Mouse (Mus musculus): ENCODE data around the gene Rbp1.

Rbp1 gene

DNA sequence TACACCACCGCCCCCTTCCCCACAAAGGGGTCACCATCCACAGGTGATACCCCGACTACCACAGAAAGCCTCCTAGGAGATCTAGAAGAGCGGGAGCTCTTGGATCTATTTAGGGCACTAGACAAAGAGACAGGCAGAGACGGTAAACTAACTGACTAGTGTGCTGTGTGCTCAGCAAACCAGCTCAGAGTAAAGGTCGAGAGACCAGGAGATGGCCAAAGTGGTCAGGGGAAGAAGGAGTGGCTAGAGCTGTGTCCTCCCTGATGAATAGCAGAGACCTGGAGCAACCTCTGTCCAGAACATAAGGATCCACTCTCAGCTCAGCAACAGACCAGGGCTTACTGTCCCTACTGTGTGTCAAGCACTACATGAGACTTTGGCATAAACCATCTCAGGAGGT is at the start of gene Rbp1:
Rbp1 (plus strand) TSS at position 306 of the 400 bp plus-strand sequence.
- DNase-seq (ENCODE audit: low spot score) = no peak

DNA sequence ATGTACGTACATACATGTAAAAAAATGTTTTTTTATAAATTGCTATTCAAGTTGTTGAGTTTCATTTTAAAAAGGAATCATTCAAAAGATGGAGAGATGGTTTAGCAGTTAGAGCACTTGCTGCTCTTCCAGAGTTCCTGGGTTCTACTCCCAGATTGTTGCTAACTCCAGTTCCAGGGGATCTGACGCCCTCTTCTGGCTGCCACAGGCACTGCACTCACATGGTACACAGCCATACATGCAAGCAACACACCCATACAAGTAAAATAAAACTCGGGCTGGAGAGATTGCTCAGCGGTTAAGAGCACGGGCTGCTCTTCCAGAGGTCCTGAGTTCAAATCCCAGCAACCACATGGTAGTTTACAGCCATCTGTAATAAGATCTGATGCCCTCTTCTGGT is 49.4 kb upstream of the Rbp1 start:
- no peak for DNase-seq (ENCODE audit: low spot score)

DNA sequence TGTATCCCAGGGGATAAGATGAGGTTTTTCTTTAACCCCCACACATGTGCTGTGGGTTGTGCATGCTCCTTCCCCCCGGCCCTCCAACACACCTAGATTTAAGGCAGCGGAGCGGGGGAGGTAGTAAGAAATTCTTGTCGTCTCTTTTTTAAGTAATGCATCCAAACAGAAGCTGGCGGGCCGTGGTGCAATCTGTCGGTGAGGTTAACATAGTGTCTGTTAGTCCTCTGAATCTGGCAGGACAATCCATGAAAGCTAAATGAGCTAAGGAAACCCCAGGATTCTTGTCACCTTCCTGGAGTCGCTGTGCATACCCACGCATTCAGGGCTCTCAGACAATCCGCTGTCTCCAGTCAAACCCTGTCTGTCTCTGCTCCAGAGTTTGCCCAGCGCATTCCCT is 47.9 kb upstream of the Rbp1 start:
- DNase-seq (ENCODE audit: low spot score) = no peak

DNA sequence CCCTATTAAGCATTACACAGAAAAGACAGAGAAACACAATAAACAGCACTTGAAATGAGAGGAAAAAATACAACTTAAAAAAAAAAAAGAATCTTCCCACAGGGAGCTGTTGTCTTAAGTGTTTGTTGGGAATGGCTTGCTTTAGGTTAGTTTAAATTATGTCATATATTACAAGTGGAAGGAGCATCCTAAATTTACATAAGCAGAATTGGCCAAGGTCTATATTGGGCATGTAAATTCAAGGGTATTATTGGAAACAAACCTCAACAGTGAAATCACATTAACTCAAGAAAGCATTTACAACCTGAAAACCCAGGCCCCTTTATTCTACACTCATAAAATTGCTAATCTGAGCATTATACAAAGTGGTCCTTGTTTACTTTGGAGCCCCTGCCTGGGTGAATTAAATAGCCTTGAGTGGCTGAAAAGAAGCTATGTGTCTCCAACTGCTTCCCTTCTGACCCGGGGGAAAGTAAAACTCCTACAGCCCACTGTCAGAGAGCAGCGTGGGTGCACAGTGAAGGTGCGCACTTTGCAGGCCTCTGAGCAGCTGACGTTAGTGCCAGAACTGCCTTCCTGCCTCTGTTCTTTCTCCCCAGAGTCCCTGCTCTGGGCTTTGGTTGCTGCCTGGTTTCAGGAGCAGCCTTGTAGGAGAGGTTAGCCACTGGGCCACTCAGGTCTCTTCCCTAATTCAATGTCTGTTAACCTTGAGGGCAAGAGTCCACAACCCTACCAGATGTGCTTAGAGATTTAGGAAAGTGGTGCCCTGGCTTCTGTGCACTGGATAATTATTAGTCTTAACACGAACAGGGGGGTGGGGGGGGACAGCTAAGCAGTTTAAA is 47.2 kb upstream of the Rbp1 start:
- no peak for DNase-seq (ENCODE audit: low spot score)

DNA sequence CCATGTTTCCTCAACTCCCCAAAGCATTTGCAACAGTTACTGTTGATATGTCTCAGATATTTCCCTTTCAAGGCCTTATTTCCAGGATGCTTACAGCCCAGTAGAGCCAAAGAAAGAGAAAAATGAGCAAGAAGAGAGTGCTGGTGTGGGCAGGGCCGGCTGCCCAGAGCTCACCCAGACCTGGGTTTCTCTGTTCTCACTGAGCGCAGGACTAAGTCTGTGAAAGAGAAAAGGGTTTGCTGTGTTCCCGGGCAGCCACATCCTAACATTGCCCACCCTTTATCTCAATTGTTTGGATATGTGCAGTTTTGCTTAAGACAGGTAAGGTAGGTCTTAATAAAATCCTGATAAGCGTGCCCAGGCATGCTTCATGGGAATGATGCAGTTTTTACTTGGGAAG is 43.0 kb upstream of the Rbp1 start:
- no peak for DNase-seq (ENCODE audit: low spot score)

DNA sequence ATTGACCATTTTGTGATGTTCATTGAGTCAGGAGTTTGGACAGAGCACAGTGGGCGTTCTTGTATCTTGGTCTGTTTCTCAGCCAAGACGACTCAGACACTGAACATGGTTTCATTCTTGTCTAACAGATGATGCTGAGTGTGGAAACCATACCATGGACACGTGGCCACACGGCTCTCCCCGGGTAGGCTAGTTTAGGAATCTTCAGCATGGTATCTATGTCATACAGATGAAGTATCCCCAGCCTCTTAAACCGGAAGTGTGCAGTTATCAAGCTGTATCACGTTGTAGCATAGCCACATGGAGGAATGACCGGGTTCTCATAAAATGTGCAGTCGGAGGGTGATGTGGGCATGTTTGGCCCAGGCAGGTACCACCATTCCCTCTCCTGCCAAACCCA is 42.2 kb upstream of the Rbp1 start:
- no peak for DNase-seq (ENCODE audit: low spot score)

DNA sequence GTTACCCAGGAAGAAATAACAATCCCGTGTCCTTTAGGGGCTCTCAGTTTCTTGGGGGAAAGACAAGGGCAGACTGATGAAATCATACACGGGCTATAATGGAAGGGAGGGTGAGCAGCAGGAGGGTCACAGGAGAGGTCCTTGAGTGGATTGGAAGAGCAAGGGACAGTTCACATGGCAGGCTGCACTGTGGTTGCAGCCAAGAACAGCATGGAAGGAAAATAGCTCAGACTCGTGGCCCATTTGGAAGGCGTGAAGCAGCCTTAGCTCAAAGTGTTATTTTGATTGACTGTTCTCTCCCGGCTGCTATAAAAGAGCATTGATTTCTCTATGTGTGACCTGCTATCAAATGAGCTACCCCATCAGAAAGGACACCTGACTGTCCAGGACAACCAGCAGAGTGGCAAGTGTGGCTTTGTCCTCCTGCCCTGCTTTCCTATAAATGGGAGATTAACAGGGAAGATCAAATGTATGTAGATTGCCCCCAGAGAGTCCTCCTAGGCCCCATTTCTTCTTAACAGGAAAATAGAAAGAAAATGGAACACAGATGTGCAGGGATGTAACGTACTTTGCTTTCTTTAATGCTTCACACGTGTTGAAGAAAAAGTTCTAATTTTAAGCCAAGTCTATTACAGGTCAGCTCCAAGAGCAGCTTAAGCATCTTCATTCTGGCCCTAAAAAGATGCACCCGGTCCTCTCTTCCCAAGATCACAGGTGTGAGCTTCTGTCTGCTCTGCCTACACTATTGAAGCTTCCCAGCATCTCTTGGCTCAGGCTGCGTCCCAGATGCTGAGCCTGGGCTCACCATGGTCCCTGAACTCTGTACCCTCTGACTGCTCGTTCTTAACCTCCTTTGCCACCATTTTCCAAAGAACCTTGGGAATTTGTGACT is 34.8 kb upstream of the Rbp1 start:
- DNase-seq (ENCODE audit: low spot score) = no peak

DNA sequence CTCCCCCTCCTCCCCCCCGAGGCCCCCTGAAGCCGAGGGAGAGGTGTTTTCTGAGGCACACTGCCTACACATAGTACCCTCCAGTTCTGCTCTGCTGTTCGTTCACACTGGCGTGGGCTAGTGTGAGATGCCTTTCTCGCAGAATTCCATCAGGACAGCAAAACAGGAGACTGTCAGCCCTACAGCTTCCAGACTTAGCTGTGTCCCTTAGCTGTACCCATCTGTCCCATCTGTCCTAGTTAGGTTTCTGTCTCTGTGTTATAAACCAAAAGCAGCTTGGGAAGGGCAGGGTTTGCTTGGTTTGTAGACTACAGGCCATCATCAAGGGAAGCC is 34.2 kb upstream of the Rbp1 start:
- no peak for DNase-seq (ENCODE audit: low spot score)

DNA sequence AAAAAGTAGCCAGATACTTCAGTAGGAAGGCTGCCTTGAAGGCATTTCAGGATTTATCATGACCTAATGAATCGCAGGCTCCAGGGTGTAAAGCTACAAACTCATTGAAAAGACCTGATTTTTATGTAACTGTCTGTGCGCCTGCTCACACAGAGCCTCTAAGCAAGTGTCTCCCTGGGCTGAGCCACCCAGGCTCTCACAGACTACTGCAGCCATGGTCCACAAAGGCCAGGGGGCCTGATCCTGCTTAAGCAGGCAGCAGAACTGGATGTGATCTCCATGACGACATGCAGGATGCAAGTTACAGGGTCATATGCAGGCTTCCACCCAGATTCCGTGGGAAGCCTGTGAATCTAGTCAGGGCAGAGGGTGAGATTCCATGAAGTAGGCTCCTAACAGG is 29.3 kb upstream of the Rbp1 start:
- DNase-seq (ENCODE audit: low spot score) = no peak

DNA sequence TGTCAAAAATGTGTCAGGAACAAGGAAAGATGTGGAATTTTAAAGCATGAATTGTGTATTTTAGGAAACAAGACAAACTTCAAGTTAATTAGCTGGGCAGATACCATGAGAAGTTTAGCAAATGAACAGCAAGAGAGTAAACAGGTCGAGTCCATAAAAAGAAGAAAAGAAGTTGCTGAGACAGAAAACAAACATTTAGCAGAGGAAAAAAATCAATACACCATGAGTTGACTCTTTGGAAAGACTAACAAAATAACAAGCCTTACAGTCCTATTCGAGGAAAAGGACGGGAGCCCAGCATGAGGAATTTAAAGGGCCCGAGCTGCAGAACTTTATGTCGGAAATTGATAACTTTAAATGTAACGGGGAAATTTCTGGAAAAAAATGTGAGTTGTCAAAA is 25.6 kb upstream of the Rbp1 start:
- DNase-seq (ENCODE audit: low spot score) = no peak

DNA sequence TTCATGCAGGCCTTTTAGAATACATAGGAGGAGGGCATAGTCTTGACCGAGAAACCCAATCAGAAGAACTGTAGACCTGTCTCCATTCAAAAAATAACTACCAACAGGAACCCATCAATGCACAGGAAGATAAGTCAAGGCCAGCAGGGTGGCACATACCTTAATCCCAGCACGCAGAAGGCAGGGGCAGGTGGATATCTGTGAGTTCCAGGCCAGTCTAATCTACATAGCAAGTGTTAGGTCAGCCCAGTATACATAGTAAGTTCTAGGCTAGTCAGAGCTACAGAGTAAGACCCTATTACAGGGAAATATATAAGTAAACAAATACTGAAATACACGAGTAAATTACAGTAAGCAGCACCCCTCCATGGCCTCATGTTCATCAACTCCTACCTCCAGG is 24.9 kb upstream of the Rbp1 start:
- DNase-seq (ENCODE audit: low spot score) = no peak

DNA sequence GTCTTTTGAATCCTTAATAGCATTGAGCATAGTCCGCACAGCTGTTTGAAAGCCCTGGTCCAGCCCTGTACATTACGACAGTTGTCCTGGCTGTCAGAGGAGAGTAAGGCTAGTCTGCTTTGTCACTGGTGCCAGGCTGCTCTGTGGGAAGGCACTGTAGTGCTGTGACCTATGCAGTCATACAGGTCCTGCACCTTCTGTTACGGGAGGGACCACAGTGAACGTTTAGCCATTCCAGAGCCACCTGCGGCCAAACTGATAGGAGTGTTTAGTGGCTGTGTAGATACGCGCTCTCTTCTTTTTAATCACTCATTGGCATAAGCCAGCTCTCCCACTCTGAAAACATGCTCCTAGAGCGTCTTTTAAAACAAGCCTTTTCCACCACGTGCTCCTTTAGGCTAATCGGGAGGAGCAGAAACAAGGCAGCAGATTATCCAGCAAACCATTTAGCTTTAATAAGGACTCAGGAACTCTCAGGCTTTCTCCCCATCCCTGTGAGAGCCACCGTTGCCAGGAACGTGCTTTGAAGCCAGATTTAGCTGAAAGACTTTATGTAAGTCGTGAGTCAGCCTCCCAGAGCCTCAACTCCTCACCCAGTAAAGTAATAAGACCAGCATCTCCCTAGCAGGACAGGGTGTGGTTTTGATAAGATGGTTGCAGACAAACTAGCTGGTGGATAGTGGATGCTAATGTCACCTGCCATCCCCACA is 22.4 kb upstream of the Rbp1 start:
- DNase-seq (ENCODE audit: low spot score) = no peak

DNA sequence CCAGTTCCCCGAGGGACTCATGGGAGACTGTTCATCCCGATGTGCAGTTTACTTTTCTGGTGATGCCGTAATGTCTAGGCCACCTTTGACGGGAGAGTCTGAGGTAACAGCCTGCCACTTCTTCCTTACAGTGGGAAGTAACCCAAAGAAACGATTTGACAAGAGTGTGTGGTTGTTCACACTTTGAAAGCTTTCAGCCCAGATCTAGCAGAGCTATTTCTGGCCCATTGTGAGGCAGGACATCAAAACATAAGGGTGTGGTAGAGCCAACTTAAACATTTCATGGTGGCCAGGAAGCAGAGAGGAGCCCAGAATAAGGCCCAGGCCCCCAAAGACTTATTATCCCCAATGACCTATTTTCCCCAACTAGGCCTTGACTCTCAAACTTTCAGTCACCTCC is 21.1 kb upstream of the Rbp1 start:
- no peak for DNase-seq (ENCODE audit: low spot score)

DNA sequence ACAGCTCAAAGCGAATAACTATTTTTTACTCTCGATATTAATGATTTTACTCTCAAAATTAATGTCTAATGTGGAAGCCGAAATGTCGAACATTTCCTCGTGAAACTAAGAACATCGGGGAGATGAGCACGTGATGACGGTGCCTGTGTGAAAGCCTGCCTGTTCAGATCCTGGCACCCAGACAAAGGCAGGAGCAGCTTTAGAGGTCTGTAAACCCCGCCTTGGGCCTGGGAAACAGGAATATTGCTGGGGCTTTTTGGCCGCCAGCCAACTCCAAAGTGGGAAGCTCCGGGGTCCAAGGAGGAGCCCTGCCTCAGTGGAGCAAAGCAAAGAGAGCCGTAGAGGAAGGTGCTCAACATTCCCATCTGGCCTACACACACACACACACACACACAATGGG is 15.0 kb upstream of the Rbp1 start:
- DNase-seq (ENCODE audit: low spot score) = no peak

DNA sequence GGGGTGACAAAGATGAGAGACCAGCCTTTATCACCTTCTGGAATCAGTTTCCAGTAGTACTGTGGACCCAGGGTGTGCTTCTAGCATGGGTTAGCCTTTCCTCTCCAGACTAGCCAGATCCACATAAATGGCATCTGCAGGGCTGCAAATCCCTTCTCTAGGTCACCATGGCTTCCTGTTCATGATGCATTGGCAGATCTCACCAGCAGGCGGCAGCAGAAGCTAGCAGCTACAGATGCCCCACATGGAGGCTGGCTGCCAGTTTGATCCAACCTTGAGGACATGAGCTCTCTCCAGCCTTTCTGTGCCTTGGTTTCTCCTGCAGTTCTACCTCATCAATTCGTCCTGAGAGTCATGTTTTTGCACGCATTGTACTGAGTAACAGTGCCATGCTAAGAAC is 13.6 kb upstream of the Rbp1 start:
- peak; percentile 72 for DNase-seq (ENCODE audit: low spot score)

DNA sequence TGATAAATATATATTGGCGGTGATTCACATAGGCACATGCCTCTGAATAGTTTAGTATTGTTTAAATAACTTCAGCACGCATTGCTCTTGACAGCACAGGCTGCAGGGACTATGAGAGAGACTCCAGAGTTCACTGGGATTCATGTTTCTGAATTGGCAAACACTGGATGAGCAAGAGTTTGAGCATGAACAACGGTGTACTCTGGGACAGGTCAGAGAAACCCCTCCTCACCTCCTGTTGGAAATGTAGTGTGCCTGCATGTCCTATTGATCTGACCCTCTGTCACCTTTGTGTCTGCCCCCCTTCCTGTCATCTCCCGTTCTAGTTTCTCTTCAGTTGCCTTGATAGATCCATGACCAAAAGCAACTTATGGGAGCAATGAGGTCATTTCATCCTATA is 7.3 kb upstream of the Rbp1 start:
- no peak for DNase-seq (ENCODE audit: low spot score)

DNA sequence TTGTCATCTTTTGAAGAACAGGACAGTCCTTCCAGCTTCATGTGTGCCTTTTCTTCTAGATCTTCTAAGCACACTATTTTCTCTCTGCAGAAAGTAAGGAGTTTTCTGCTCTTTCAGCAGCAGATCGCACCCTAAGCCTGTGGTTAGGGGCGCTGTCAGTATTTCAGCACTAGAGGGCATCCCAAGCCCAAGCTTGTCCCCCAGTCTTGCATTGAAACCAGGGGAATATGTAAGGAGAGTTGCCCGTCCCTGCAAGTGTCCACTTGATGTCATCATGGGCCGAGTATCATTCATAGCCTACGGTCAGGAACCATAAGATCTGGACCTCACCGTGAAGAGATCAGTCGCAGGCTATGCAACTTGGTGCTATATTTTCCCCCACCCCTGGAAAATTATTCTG is 4.8 kb upstream of the Rbp1 start:
- no peak for DNase-seq (ENCODE audit: low spot score)

DNA sequence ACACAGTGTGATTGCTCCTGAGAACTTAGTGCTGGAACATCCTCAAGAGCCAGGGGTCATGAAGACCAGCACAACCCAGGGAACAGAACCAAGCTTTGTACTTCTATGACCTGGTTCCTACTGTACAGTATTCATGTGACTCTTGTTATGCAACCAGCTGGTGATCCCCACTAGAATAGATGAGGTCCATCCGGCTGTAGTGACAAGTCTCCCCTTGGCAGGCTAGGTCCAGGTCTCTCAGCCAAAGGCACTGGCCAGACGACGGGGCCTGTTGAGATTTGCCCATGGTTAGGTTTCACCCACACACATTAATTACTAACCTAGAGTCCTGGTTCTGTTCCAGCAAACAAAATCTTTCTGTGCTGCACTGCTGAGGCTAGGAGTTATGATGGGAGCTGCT is 4.4 kb upstream of the Rbp1 start:
- DNase-seq (ENCODE audit: low spot score) = no peak

DNA sequence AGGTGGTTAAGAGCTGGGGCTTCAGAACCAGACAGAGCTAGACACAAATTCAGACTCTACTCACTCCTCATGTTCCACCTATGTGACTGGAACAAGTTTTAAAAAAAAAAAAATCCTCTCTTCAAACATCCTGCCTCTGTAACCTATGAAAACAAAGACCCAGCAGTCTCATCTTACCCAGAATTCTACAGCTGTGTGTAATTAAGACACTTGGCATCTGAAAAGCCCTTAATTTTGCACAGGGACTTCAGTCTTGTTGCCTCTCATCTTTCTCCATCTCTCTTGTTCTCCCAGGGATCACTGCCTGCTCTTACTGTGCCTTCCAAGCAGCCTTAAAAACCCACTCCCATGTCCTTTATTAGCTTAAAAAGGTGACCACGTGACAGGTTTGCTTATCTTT is 2.1 kb upstream of the Rbp1 start:
- DNase-seq (ENCODE audit: low spot score) = no peak

DNA sequence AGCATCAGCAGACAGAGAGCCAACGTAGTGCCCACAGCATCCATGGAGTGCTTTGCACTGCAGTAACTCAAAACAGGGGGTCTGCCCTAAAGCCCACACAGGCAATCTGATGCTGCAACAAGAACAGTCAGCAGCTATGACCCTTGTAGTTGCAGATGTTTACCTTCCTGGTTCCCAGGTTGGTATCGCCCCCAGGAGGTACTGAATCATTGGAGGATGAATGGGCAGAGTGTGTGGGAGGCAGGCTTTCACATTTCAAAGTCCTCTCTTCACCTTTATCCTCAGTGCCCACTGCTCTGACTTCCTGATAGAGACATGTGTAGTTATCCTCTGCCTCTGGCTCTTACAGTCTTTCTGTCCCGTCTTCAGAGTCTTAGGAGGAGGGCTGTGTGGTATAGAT is 858 bp upstream of the Rbp1 start:
- no peak for DNase-seq (ENCODE audit: low spot score)

DNA sequence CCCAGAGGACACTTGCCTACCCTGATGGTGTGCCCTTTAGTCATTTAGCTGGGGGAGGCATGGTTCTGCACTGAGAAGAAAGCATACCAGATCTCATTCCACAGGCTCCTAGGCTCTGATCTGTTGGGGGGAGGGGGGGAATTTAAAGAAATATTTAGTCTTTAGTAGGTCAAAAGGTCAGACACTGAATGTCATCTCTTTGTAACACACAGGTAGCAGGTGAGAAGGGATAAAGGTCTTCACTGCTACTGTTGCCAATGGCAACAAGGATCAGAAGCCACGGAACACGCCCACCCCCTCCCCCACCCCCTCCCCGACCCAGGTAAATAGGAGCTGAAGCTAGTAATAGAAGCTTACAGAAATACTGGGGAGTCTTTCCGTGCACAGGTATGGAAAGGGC is 930 bp downstream of the Rbp1 start:
- no peak for DNase-seq (ENCODE audit: low spot score)

DNA sequence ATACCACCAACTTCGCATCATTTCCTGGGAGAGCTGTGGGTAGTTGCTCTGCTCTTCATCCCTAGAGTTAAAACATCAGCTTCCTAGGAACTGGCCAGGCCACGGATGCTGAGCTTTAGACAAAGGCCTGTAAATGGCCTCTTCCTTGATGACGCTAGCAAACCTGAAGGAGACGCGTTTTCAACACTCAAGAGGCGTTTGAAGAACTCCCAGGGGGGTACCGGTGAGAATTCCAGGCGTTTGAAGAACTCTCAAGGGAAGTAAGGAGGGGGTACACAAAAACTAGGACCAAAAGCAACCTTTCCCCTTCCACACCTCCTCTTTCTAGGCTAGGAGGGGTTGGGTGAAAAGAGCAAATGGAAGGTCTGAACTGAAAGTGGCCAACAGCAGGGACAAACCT is 1.5 kb downstream of the Rbp1 start:
- no peak for DNase-seq (ENCODE audit: low spot score)

DNA sequence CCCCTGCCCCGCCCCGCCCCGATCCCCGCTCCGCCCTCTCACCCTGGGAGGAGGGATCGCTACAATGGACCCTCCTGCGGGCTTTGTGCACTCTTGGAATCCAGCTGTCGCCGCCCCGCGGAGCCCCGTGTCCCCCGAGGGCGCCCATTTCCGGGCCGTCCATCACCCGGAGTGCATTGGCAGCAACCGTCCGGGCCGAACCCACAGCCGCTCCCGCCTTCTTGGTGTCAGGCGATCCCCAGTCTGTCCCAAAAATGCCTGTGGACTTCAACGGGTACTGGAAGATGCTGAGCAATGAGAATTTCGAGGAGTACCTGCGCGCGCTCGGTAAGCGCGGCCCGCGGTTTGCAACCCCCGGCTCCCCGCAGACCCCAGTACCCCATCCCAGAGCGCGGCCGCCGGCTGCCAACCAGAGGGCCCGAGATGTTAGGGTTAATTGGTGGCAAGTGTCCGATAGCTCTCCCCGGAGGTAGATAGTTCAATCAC is 2.0 kb downstream of the Rbp1 start:
- DNase-seq (ENCODE audit: low spot score) = peak; percentile 32

Measured in urinary bladder, postnatal 25 days (tissue).